Mouse (Mus musculus) adrenal gland, adult 8-10 months (tissue): Measurements from ENCODE around the gene Kcnj12. TPM values are rescaled to one million over a fixed set of nuclear protein-coding genes. Genes with fewer than 3 reads are reported as not detected.

Experiments used
- DNase-seq: peaks from one replicate; pipeline ENCODE4 v3.0.0; 2022
- total RNA-seq, 4 experiments: library from RNA; stranded (reverse); gene quantifications; 2 replicates each; pipeline ENCODE4 v1.2.4; 2022

Gene Kcnj12
- total RNA-seq, 4 experiments from 2014 or later: 2.4 to 3.6 (median 2.7) TPM

GRCm38 (mm10) chr11:61111472-61111871 is 89.1 kb downstream of the Kcnj12 start:
- DNase-seq: no peak

DNA sequence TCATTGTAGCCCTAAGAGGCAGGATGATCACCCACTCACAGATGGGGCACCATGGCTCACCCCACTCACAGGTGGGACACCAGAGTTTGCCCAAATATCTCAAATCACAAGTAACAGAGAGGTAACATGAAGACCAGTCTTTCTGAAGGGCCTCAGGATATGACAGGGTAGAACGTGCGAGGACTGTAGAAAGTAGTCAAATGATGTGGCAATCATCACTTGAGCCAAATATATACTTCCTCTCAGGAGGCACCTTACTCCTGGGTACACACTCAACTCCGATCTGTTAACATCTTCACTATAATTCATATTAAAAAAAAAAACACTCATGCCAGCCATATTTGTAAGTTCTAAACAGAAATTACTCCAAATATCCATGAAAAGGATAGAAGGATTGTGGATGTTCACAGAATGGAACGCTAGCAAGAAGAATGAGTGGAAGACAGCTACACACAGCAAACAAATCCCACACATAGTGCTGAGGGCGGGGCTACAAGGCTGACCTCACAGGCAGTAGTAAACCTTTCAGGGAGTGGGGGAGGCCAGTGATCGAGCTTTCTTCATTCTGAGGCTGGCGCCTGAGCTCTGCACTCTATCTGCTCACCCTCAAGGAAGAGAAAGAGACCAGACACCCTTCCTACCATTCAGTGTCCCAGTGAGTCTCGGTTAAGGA is 90.1 kb downstream of the Kcnj12 start:
- no peak for DNase-seq

DNA sequence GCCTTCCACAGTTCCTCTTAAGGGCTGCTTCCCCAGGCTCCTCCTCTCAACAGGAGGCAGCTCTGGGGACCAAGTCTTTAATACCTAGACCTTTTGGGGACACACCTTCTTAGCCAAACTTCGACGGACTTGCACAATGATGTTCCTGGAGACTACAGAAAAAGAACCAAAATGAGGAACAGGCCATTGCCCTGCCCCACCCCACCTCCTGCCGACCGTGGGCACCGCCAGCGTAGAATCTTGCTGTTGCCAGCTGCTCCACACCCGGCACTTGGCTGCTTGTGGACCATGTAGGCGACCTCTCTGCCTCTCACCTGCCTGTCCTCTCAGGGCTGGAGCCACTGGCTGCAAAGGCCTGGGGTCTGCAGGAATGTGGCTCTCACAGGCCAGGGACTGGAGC is 93.9 kb downstream of the Kcnj12 start:
- DNase-seq: no peak

GRCm38 (mm10) chr11:61119996-61120583 is 97.7 kb downstream of the Kcnj12 start:
- no peak for DNase-seq

Other genes starting within 250 kb of the Kcnj12 start
- gene Top3a, start 245.2 kb upstream of the Kcnj12 start, total RNA-seq: 10 to 100 TPM; 11.9 to 15.8 (median 14.6) TPM
- gene Smcr8, start 245.0 kb upstream of the Kcnj12 start, total RNA-seq: 10 to 100 TPM; 23.3 to 30.1 (median 27.3) TPM
- 100 to 1,000 TPM in 1 of 4 experiments, 10 to 100 TPM in 3; 38.4 to 111 (median 73.2) TPM for gene Shmt1, start 210.8 kb upstream of the Kcnj12 start, total RNA-seq
- gene Dhrs7b, start 191.9 kb upstream of the Kcnj12 start, total RNA-seq: 10 to 100 TPM; 36.0 to 44.8 (median 40.3) TPM
- gene Tmem11, start 143.3 kb upstream of the Kcnj12 start, total RNA-seq: 10 to 100 TPM; 33.6 to 47.6 (median 38.0) TPM
- gene Natd1, start 107.8 kb upstream of the Kcnj12 start, total RNA-seq: 10 to 100 TPM; 22.4 to 27.7 (median 25.4) TPM
- gene Map2k3, start 90.5 kb upstream of the Kcnj12 start, total RNA-seq: 100 to 1,000 TPM in 3 of 4 experiments, 10 to 100 TPM in 1; 99.8 to 162 (median 122) TPM
- gene Tnfrsf13b, start 104.2 kb downstream of the Kcnj12 start, total RNA-seq: 1 to 10 TPM in 2 of 4 experiments, under 1 TPM in 2; 0.17 to 2.2 (median 0.84) TPM
- 10 to 100 TPM; 81.5 to 98.0 (median 85.4) TPM for gene Usp22, start 152.5 kb downstream of the Kcnj12 start, total RNA-seq
- under 1 TPM in 2 of 4 experiments, not detected in 2; 0.28 to 0.46 TPM for gene Aldh3a1, start 185.0 kb downstream of the Kcnj12 start, total RNA-seq
- 10 to 100 TPM; 54.6 to 81.7 (median 68.1) TPM for gene Aldh3a2, start 244.9 kb downstream of the Kcnj12 start, total RNA-seq